Mouse (Mus musculus): Measurements from ENCODE around the gene Lats2. TPM values are rescaled to one million over a fixed set of nuclear protein-coding genes. Genes with fewer than 3 reads are reported as not detected.

Gene Lats2
- polyA plus RNA-seq, 1 experiment from 2014 or later, result 33.3 TPM

DNA sequence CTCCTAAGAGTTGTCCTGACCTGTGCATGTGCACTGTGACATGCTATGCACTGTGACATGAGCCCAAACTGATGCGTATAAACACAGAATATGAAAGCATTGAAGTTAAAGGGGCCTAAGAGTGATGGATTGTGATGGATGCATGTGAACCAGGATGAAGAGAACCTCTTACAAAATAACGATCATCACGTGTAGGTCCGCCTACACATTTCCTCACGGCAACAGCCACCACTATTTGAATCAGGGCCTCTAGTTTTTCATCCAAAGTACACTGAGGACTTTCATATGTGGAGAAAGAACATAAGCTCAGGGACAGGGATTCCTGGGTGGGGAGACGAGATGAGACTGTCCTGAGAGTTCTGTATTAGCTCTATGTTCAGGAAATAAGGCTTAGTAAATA, 47.1 kb downstream of the Lats2 start:
- Histone ChIP-seq H3K27ac (ENCODE audit: poor library complexity, severe bottlenecking) (no peak overlapping the region), H3K9me3 (replicated peaks) (no peaks in the 10 kb centered on the region), H3K4me2 (no peak overlapping the region), H3K4me3 (no peak overlapping the region), H3K9ac (no peak overlapping the region), H3K36me3 (peaks cover 31% of the 10 kb centered on the region), H3K27me3 (replicated peaks) (no peaks in the 10 kb centered on the region), H3K4me1 (replicated peaks) (peaks cover 28% of the 10 kb centered on the region)
- no peak for ATAC-seq (ENCODE audit: insufficient number of reproducible peaks, low FRiP score)
- WGBS, result 85% methylated on average over 6 of the region's 6 CpGs

DNA sequence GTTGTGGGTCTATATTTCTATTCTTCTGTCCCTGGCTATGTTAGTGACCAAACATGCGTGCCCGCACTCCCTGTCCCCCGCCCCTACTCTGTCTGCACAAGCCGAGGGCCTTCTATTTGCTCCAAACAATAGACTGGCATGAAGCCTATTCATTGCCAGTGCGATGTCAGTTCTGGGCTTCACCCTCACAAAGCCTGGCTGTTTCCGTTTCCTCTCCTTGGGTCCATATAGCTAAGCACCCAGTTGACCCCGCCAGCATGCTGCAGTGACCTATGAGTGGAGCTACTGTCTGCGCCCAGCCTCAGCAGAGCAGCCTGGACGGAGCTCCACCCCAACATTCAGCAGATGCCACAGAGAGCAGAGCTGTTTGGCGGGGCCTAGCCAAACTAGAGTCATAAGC, 49.0 kb downstream of the Lats2 start:
- no peaks in the 10 kb centered on the region for H3K27me3 ChIP-seq (replicated peaks)
- H3K27ac ChIP-seq (ENCODE audit: poor library complexity, severe bottlenecking), result no peak overlapping the region; the same call in 1 of the 2 replicates
- H3K9ac ChIP-seq, result 0 out of 2 replicates have a peak overlapping the region, but pooled peaks have one; percentile 13
- ATAC-seq (ENCODE audit: insufficient number of reproducible peaks, low FRiP score), result no peak
- no peak overlapping the region for H3K4me3 ChIP-seq
- no peak overlapping the region for H3K4me2 ChIP-seq
- no peaks in the 10 kb centered on the region for H3K9me3 ChIP-seq (replicated peaks)
- peaks cover 28% of the 10 kb centered on the region for H3K4me1 ChIP-seq (replicated peaks)
- peaks cover 35% of the 10 kb centered on the region for H3K36me3 ChIP-seq
- WGBS, result 59% methylated on average over 10 of the region's 10 CpGs

DNA sequence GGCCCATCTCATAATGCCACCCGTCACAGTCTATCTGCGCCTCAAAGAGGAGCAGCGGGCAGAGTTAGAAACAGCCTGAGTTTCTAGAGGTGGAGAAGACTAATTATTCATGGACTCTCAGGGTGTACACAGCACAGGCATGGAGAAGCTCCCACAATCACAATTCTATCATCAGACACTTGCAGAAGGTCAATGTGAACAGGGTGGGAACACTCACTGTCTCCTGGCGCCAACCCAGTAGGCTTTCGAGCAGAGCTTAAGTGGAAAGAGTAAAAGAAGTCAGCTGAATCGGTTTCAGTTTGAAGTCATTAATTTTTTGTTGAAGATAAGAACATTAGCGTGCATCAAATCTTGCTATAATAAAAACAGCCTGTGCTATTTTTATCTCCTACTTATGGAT, 49.6 kb downstream of the Lats2 start:
- no peak for ATAC-seq (ENCODE audit: insufficient number of reproducible peaks, low FRiP score)
- H3K9ac ChIP-seq, result no peak overlapping the region
- H3K36me3 ChIP-seq, result peaks cover 37% of the 10 kb centered on the region
- peaks cover 28% of the 10 kb centered on the region for H3K4me1 ChIP-seq (replicated peaks)
- WGBS, result 67% methylated on average over 7 of the region's 7 CpGs
- H3K27ac ChIP-seq (ENCODE audit: poor library complexity, severe bottlenecking), result no peak overlapping the region
- H3K27me3 ChIP-seq (replicated peaks), result no peaks in the 10 kb centered on the region
- H3K4me3 ChIP-seq, result no peak overlapping the region
- no peaks in the 10 kb centered on the region for H3K9me3 ChIP-seq (replicated peaks)
- H3K4me2 ChIP-seq, result no peak overlapping the region

DNA sequence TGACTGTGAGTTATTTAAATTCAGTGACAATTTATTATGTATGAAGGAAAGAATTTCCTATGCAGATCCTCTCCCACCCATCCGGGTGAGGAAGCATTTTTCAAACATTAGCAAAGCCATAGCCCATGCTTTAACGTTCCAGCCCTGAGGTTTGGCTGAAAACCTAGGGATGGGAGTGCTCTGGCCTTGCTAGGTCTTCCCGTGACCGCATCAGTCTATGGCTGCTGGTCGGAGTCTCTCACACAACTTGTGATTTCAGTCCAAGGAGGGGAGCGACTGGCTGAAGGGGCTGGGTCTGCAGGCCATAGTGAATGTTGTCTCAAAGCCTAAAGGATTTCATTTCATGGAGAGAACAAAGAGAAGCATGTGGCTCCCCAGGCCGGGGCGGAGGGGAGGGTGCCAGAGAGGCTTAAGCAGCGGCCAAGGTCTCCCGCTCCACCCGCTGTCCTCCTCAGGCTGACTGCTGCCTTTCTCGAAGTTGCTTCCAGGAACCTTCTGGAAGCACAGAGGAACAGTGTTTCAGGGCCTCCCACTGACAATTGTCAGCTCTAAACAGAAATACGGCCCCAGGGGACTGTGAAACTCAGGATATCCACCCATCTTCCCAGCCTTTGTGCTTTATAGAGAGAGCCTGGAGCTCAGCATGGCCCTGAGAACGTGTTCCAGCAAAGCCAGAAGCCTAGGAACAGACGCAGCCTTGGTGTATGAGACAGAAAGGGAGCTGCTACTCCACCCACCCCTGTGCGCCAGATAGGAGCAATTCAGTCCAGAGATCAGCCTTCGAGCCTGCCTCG, 50.9 kb downstream of the Lats2 start:
- WGBS, result 69% methylated on average over 18 of the region's 18 CpGs
- Histone ChIP-seq H3K27me3 (replicated peaks) (no peaks in the 10 kb centered on the region), H3K4me1 (replicated peaks) (peaks cover 25% of the 10 kb centered on the region), H3K4me2 (no peak overlapping the region), H3K27ac (ENCODE audit: poor library complexity, severe bottlenecking) (no peak overlapping the region), H3K9ac (no peak overlapping the region), H3K36me3 (peaks cover 39% of the 10 kb centered on the region), H3K4me3 (no peak overlapping the region), H3K9me3 (replicated peaks) (no peaks in the 10 kb centered on the region)
- no peak for ATAC-seq (ENCODE audit: insufficient number of reproducible peaks, low FRiP score)

DNA sequence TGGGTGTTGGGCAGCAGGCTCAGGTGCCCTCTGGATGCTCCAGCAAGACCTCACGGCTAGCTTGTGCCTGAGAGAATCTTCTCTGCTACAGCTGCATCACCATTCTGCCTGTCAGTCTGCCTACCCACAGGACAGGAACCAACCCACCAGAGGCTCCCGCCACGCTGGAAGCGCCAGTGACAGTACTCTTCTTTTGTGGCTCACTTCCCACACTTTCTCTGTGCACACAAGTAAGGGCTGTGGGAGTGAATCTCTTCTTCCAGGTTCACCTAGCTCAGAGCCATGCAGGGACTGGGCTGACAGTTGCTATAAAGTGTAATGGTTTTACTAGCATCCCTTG, 51.5 kb downstream of the Lats2 start:
- Histone ChIP-seq H3K27ac (ENCODE audit: poor library complexity, severe bottlenecking) (no peak overlapping the region), H3K4me3 (no peak overlapping the region), H3K36me3 (peaks cover 45% of the 10 kb centered on the region), H3K9me3 (replicated peaks) (no peaks in the 10 kb centered on the region), H3K9ac (no peak overlapping the region), H3K4me2 (no peak overlapping the region), H3K4me1 (replicated peaks) (peaks cover 25% of the 10 kb centered on the region), H3K27me3 (replicated peaks) (no peaks in the 10 kb centered on the region)
- no peak for ATAC-seq (ENCODE audit: insufficient number of reproducible peaks, low FRiP score)
- WGBS, result 87% methylated on average over 4 of the region's 4 CpGs

DNA sequence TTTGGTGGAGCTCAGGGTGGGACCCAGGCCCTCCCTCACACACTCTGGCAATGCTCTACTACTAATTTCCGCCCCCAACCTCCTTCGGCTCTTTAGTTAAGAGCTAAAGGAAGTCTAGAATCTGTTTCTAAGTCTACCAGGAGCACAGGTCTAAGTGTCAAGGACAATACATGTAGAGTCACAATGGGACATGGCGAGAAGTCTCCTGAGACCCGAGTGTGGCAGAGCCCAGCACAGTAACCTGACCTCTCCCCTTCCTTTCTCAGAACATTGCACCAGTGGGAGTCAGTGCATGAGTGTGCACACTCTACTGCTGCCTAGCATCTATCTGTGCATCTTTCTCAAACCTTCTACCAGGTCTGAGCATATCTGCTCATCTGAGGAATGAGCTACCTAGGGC, 52.4 kb downstream of the Lats2 start:
- H3K4me2 ChIP-seq, result no peak overlapping the region
- no peak for ATAC-seq (ENCODE audit: insufficient number of reproducible peaks, low FRiP score)
- H3K9ac ChIP-seq, result no peak overlapping the region
- peaks cover 25% of the 10 kb centered on the region for H3K4me1 ChIP-seq (replicated peaks)
- no peaks in the 10 kb centered on the region for H3K27me3 ChIP-seq (replicated peaks)
- WGBS, result 88% methylated on average over 4 of the region's 4 CpGs
- H3K9me3 ChIP-seq (replicated peaks), result no peaks in the 10 kb centered on the region
- H3K27ac ChIP-seq (ENCODE audit: poor library complexity, severe bottlenecking), result no peak overlapping the region
- H3K36me3 ChIP-seq, result peaks cover 48% of the 10 kb centered on the region
- H3K4me3 ChIP-seq, result no peak overlapping the region

DNA sequence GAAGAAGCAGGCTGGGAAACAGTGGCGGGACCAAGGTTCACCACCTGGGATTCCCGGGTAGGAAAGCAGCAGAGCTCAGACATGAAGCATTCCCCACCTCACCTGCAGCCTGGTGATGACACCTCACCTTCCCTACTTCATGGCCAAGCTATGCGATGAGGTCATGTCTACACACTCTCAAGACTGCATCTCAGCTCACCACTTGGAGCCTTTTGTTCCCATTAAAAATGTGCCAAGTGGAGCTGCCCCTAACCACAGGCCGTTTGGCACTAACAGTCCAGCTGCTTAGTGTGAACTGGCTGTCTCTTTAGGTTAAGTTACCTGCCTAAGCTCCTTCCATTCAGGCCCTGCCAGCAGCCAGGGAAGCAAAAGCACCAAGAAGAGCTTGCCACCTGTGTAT, 53.1 kb downstream of the Lats2 start:
- Histone ChIP-seq H3K4me3 (no peak overlapping the region), H3K27me3 (replicated peaks) (no peaks in the 10 kb centered on the region), H3K9ac (no peak overlapping the region), H3K4me2 (no peak overlapping the region), H3K4me1 (replicated peaks) (peaks cover 24% of the 10 kb centered on the region), H3K36me3 (peaks cover 52% of the 10 kb centered on the region), H3K27ac (ENCODE audit: poor library complexity, severe bottlenecking) (no peak overlapping the region), H3K9me3 (replicated peaks) (no peaks in the 10 kb centered on the region)
- no peak for ATAC-seq (ENCODE audit: insufficient number of reproducible peaks, low FRiP score)
- WGBS, result 75% methylated on average over 4 of the region's 4 CpGs

DNA sequence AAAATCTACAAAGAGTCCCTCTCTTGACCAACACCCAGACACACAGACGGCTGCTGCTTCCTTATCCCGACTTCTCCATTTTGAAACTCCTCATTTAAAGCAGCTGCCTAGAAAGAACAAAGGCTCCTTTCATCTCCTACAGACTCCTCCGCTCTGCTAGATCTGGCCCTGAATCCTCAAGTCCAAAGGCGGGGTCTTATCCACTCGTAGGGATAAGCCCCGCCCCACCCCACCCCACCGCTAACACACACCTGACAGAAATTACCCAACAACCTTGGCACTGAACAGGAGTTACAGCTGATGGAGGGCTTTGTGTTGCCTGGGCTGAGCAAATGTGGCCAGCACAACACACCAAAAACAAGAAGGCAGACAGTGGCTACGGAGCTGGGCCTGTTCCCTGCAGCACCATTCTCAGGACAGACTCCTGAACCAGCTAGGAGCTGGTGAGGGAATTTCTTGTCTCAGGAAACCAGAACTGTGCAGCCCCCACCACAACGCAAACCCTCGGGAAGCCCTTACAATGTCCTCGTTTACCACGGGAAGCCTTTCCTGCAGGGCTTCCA, 56.2 kb downstream of the Lats2 start:
- no peak overlapping the region; the same call in 1 of the 2 replicates for H3K9ac ChIP-seq
- no peak for ATAC-seq (ENCODE audit: insufficient number of reproducible peaks, low FRiP score)
- H3K27ac ChIP-seq (ENCODE audit: poor library complexity, severe bottlenecking), result peak overlapping the region; percentile 23; the same call in 1 of the 2 replicates
- no peaks in the 10 kb centered on the region; the same call in 1 of the 2 replicates for H3K9me3 ChIP-seq (replicated peaks)
- H3K27me3 ChIP-seq (replicated peaks), result no peaks in the 10 kb centered on the region
- H3K4me3 ChIP-seq, result no peak overlapping the region
- no peaks in the 10 kb centered on the region for H3K4me1 ChIP-seq (replicated peaks)
- 69% methylated on average over 12 of the region's 12 CpGs for WGBS
- peaks cover 70% of the 10 kb centered on the region for H3K36me3 ChIP-seq
- H3K4me2 ChIP-seq, result no peak overlapping the region

DNA sequence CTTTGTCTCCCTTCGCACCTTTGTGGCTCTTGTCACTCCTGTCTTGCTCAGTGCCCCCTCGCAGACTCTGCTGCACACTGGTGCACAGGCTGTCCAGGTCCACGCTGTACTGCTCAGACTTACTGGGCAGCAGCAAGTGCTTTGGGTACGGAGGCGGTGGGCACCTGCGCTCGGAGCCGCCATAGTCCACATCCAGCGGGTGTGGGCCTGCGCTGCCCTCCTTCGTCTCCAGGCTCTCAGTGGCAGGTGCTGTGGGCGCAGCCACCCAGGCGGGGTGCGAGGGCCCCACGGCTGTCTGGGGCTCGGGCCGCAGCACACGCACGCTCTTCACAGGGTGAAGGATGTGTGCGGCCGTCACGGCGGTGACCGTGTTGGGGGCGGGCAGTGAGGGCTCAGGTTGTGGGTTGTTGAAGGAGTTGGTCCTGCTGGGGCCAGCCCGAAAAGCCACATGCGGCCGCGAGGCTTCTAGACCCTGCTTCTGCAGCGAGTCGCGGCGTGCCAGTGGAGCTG, 58.7 kb downstream of the Lats2 start:
- Histone ChIP-seq H3K27ac (ENCODE audit: poor library complexity, severe bottlenecking) (no peak overlapping the region), H3K9ac (no peak overlapping the region), H3K9me3 (replicated peaks) (no peaks in the 10 kb centered on the region; the same call in 1 of the 2 replicates), H3K4me3 (no peak overlapping the region), H3K36me3 (peaks cover 77% of the 10 kb centered on the region), H3K4me1 (replicated peaks) (no peaks in the 10 kb centered on the region), H3K27me3 (replicated peaks) (no peaks in the 10 kb centered on the region), H3K4me2 (no peak overlapping the region)
- ATAC-seq (ENCODE audit: insufficient number of reproducible peaks, low FRiP score), result no peak
- 92% methylated on average over 33 of the region's 33 CpGs for whole genome bisulfite sequencing

DNA sequence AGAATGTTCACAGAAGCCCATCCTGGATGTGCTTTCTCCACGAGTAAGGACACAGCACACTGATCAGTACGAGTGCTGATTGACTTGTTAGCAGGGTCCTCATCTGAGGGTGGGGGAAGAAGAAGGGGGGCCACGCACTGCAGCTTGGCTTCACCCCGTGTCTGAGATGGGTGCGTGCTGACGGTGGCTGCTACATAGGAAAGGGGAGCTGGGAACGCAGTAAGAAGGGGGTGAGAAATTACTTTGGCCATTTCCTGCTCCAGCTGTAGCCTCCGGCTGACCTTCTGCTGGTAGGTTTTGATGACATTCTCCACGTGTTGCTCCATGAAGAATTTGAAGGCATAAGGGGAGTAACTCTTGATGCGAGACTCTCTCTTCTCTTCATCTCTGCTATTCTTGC, 59.2 kb downstream of the Lats2 start:
- no peak for ATAC-seq (ENCODE audit: insufficient number of reproducible peaks, low FRiP score)
- no peaks in the 10 kb centered on the region; the same call in 1 of the 2 replicates for H3K9me3 ChIP-seq (replicated peaks)
- no peak overlapping the region for H3K27ac ChIP-seq (ENCODE audit: poor library complexity, severe bottlenecking)
- WGBS, result 84% methylated on average over 10 of the region's 10 CpGs
- H3K4me2 ChIP-seq, result no peak overlapping the region
- no peak overlapping the region for H3K9ac ChIP-seq
- H3K27me3 ChIP-seq (replicated peaks), result no peaks in the 10 kb centered on the region
- H3K4me3 ChIP-seq, result no peak overlapping the region
- H3K4me1 ChIP-seq (replicated peaks), result no peaks in the 10 kb centered on the region
- H3K36me3 ChIP-seq, result peaks cover 82% of the 10 kb centered on the region

DNA sequence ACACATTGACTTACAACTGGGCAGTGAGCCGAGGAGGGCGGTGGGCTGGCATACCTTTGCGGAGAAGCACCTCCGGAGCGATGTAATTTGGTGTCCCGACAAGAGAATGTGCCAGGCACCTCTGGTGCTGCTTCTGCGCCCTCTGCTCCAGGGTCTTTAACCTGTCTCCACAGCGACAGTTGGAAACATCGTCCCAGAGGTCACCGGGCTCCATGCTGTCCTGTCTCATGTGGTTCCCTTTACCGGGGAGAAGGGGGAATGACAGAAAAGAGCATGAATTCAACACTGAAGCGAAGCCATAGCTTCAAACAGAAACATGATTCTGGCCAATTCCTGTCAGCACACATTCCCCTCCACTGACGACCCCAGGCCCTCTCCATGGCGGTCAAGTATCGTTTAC, 62.1 kb downstream of the Lats2 start:
- Histone ChIP-seq H3K4me1 (replicated peaks) (no peaks in the 10 kb centered on the region), H3K36me3 (peaks cover 82% of the 10 kb centered on the region), H3K27me3 (replicated peaks) (no peaks in the 10 kb centered on the region), H3K4me3 (no peak overlapping the region), H3K4me2 (no peak overlapping the region), H3K9me3 (replicated peaks) (no peaks in the 10 kb centered on the region; the same call in 1 of the 2 replicates), H3K27ac (ENCODE audit: poor library complexity, severe bottlenecking) (no peak overlapping the region), H3K9ac (no peak overlapping the region)
- 93% methylated on average over 15 of the region's 15 CpGs for WGBS
- no peak for ATAC-seq (ENCODE audit: insufficient number of reproducible peaks, low FRiP score)
